Mouse (Mus musculus) layer of hippocampus, adult 11-12 months (tissue): ENCODE results near the gene Phf21b.
A peak's percentile ranks its signal among the peaks of the same experiment; 100 is the strongest.
"Not testable (repeated sequence)": the region's sequence is repeated elsewhere in the genome, so short reads cannot be mapped to it uniquely, and the experiment has no call there.

Experiments used
- DNase-seq: peaks from one replicate; pipeline ENCODE4 v3.0.0; 2022; ENCODE audit warnings: low spot score

Phf21b gene

GRCm38 (mm10) chr15:84856006-84856995 lies at the start of gene Phf21b:
Phf21b (minus strand) TSS chr15:84856049.
- peak; percentile 83 for DNase-seq

GRCm38 (mm10) chr15:84903843-84904385 lies 48.1 kb upstream of the Phf21b start:
- DNase-seq: no peak

GRCm38 (mm10) chr15:84898077-84898476 lies 42.2 kb upstream of the Phf21b start:
- DNase-seq: no peak

GRCm38 (mm10) chr15:84896664-84897063 lies 40.8 kb upstream of the Phf21b start:
- no peak for DNase-seq

GRCm38 (mm10) chr15:84896216-84896615 lies 40.4 kb upstream of the Phf21b start:
- not testable (repeated sequence) for DNase-seq

- DNase-seq: peak; percentile 72
Measured at GRCm38 (mm10) chr15:84891658-84892057, 35.8 kb upstream of the Phf21b start.

GRCm38 (mm10) chr15:84891246-84891645 lies 35.4 kb upstream of the Phf21b start:
- DNase-seq: no peak

- peak; percentile 32 for DNase-seq
Measured at GRCm38 (mm10) chr15:84888066-84888465, 32.2 kb upstream of the Phf21b start.

GRCm38 (mm10) chr15:84877029-84877815 lies 21.4 kb upstream of the Phf21b start:
- no peak for DNase-seq

- DNase-seq: peak; percentile 26
Measured at GRCm38 (mm10) chr15:84873867-84874266, 18.0 kb upstream of the Phf21b start.

- DNase-seq: no peak
Measured at GRCm38 (mm10) chr15:84873079-84873478, 17.2 kb upstream of the Phf21b start.

- no peak for DNase-seq
Measured at GRCm38 (mm10) chr15:84871802-84872201, 16.0 kb upstream of the Phf21b start.

GRCm38 (mm10) chr15:84861911-84862310 lies 6.1 kb upstream of the Phf21b start:
- peak; percentile 19 for DNase-seq

- no peak for DNase-seq
Measured at GRCm38 (mm10) chr15:84857623-84858022, 1.8 kb upstream of the Phf21b start.

GRCm38 (mm10) chr15:84854921-84855901 lies 638 bp downstream of the Phf21b start:
- DNase-seq: peak; percentile 34

GRCm38 (mm10) chr15:84854171-84854811 lies 1.6 kb downstream of the Phf21b start:
- DNase-seq: peak; percentile 15

- DNase-seq: peak; percentile 76
Measured at GRCm38 (mm10) chr15:84853261-84854137, 2.4 kb downstream of the Phf21b start.

GRCm38 (mm10) chr15:84852457-84853070 lies 3.3 kb downstream of the Phf21b start:
- peak; percentile 65 for DNase-seq

- no peak for DNase-seq
Measured at GRCm38 (mm10) chr15:84850321-84850720, 5.5 kb downstream of the Phf21b start.
